14 mouse cellular contexts compared by ENCODE assay signal in genomic region chr2:102183720-102184480, GRCm38 (mm10). TPM values are rescaled to one million over a fixed set of nuclear protein-coding genes. Genes with fewer than 3 reads are reported as not detected.
DNase-seq lines count a peak whose midpoint lies in the region; ATAC-seq and TF ChIP-seq lines count a peak whose summit lies in the region.
"Had no signal": no experiment of that assay in that cellular context is flagged by ENCODE, and none has a peak within 500 bp of the region (broad histone marks: within the 10 kb centered on the region; RNA-seq: fewer than 3 reads in every experiment).

No protein-coding gene starts in this region.

- peaks cover 2% of the 10 kb centered on the region; the same call in 1 of the 2 replicates for H3K4me1 ChIP-seq in forebrain, embryonic 11.5 days (replicated peaks; ENCODE audit: control insufficient read depth, insufficient read depth, low read length)
- H3K4me1 ChIP-seq in forebrain, embryonic 16.5 days (replicated peaks; ENCODE audit: control insufficient read depth, insufficient read depth, low read length): peaks cover 19% of the 10 kb centered on the region
- peaks cover 12 to 17% of the 10 kb centered on the region in 2 experiments for H3K4me1 ChIP-seq in ES-E14 (ENCODE audit: control insufficient read depth in 2 of 2, insufficient read depth in 2 of 2, low read length in 2 of 2, poor library complexity in 1 of 2)
- H3K4me1 ChIP-seq in hindbrain, embryonic 16.5 days (ENCODE audit: control insufficient read depth, insufficient read depth, low read depth, low read length): peaks cover 11% of the 10 kb centered on the region
- H3K4me1 ChIP-seq in neural tube, embryonic 15.5 days: peaks cover 29% of the 10 kb centered on the region

- WGBS in forebrain, embryonic 11.5 days: 76% methylated on average over 7 of the region's 7 CpGs
- 76% methylated on average over 7 of the region's 7 CpGs for WGBS in forebrain, embryonic 16.5 days
- 79% methylated on average over 7 of the region's 7 CpGs for WGBS in hindbrain, embryonic 16.5 days
- 74% methylated on average over 7 of the region's 7 CpGs for WGBS in neural tube, embryonic 15.5 days

- no peaks in the 10 kb centered on the region for H3K27me3 ChIP-seq in forebrain, embryonic 11.5 days (ENCODE audit: control insufficient read depth, insufficient read depth, low read length)
- no peaks in the 10 kb centered on the region for H3K27me3 ChIP-seq in forebrain, embryonic 16.5 days (replicated peaks; ENCODE audit: control insufficient read depth, insufficient read depth, low read length)
- no peaks in the 10 kb centered on the region for H3K27me3 ChIP-seq in hindbrain, embryonic 16.5 days (replicated peaks; ENCODE audit: control insufficient read depth, insufficient read depth, low read length)
- no peaks in the 10 kb centered on the region for H3K27me3 ChIP-seq in neural tube, embryonic 15.5 days (replicated peaks)

- DNase-seq in forebrain, embryonic 11.5 days (ENCODE audit: low spot score): no peak
- DNase-seq in ES-E14 (ENCODE audit: low read depth, low spot score): peak; percentile 34
- DNase-seq in cerebellum, postnatal 25 days: no peak
- DNase-seq in adrenal gland, adult 8-10 months: no peak
- DNase-seq in layer of hippocampus, adult 18-20 months (ENCODE audit: low spot score in 2 of 2): no peak
- DNase-seq: adrenal gland, adult 2 months; cerebellum, adult 18-20 months; gastrocnemius, postnatal 25 days; heart, postnatal 10 days; lung, adult 18-20 months; right cerebral cortex, postnatal 25 days had no signal

- H3K9me3 ChIP-seq in forebrain, embryonic 11.5 days (ENCODE audit: control insufficient read depth, low read length): no peaks in the 10 kb centered on the region
- no peaks in the 10 kb centered on the region for H3K9me3 ChIP-seq in forebrain, embryonic 16.5 days (ENCODE audit: control insufficient read depth, low read length)
- no peaks in the 10 kb centered on the region for H3K9me3 ChIP-seq in ES-E14 (ENCODE audit: control insufficient read depth, insufficient read depth, low read depth, low read length)
- no peaks in the 10 kb centered on the region for H3K9me3 ChIP-seq in hindbrain, embryonic 16.5 days (ENCODE audit: control insufficient read depth, low read length)
- no peaks in the 10 kb centered on the region for H3K9me3 ChIP-seq in neural tube, embryonic 15.5 days (replicated peaks)

- H3K4me3 ChIP-seq in forebrain, embryonic 11.5 days (ENCODE audit: low read depth, low read length): no peak overlapping the region
- H3K4me3 ChIP-seq in forebrain, embryonic 16.5 days (replicated peaks; ENCODE audit: low read length): no peak overlapping the region
- H3K4me3 ChIP-seq in ES-E14 (ENCODE audit: insufficient read depth in 1 of 2, low read depth in 1 of 2, low read length in 2 of 2, poor library complexity in 1 of 2, severe bottlenecking in 1 of 2): no peak overlapping the region
- H3K4me3 ChIP-seq in hindbrain, embryonic 16.5 days (ENCODE audit: low read length): no peak overlapping the region
- H3K4me3 ChIP-seq in neural tube, embryonic 15.5 days (replicated peaks): no peak overlapping the region

- in situ Hi-C loops in ES-E14 (cut with MboI; ENCODE audit: low sequenced_read_pairs in 2 of 2, unreplicated experiment in 2 of 2): no loop called here

- no peaks in the 10 kb centered on the region for H3K36me3 ChIP-seq in forebrain, embryonic 11.5 days (ENCODE audit: control insufficient read depth, insufficient read depth, low read length)
- no peaks in the 10 kb centered on the region for H3K36me3 ChIP-seq in forebrain, embryonic 16.5 days (ENCODE audit: control insufficient read depth, insufficient read depth)
- no peaks in the 10 kb centered on the region for H3K36me3 ChIP-seq in ES-E14 (ENCODE audit: control insufficient read depth, insufficient read depth, low read length, poor library complexity, severe bottlenecking)
- no peaks in the 10 kb centered on the region for H3K36me3 ChIP-seq in hindbrain, embryonic 16.5 days (ENCODE audit: control insufficient read depth, insufficient read depth, low read length)
- no peaks in the 10 kb centered on the region for H3K36me3 ChIP-seq in neural tube, embryonic 15.5 days

- no peak overlapping the region for H3K27ac ChIP-seq in forebrain, embryonic 11.5 days (ENCODE audit: low read depth, low read length)
- no peak overlapping the region for H3K27ac ChIP-seq in forebrain, embryonic 16.5 days (ENCODE audit: low read length)
- no peak overlapping the region for H3K27ac ChIP-seq in ES-E14 (ENCODE audit: insufficient read depth, low read depth, low read length, poor library complexity, severe bottlenecking)
- no peak overlapping the region for H3K27ac ChIP-seq in hindbrain, embryonic 16.5 days (ENCODE audit: low read depth, low read length)
- H3K27ac ChIP-seq in neural tube, embryonic 15.5 days (replicated peaks): no peak overlapping the region

- H3K4me2 ChIP-seq in forebrain, embryonic 11.5 days (ENCODE audit: low read depth, low read length, severe bottlenecking): peak overlapping the region; percentile 58; the same call in 1 of the 2 replicates
- H3K4me2 ChIP-seq in forebrain, embryonic 16.5 days (ENCODE audit: low read length): no peak overlapping the region
- peak overlapping the region; percentile 85 for H3K4me2 ChIP-seq in hindbrain, embryonic 16.5 days (ENCODE audit: low read length)
- peak overlapping the region; percentile 87 for H3K4me2 ChIP-seq in neural tube, embryonic 15.5 days

- no peak for ATAC-seq in forebrain, embryonic 11.5 days (replicated peaks; ENCODE audit: low FRiP score)
- no peak for ATAC-seq in forebrain, embryonic 16.5 days
- ATAC-seq in hindbrain, embryonic 16.5 days: no peak
- ATAC-seq in neural tube, embryonic 15.5 days (ENCODE audit: low FRiP score): no peak

- no peak overlapping the region for H3K9ac ChIP-seq in forebrain, embryonic 11.5 days (ENCODE audit: low read length)
- no peak overlapping the region for H3K9ac ChIP-seq in forebrain, embryonic 16.5 days (replicated peaks; ENCODE audit: low read depth, low read length)
- no peak overlapping the region for H3K9ac ChIP-seq in ES-E14 (ENCODE audit: insufficient read depth, low read depth, low read length, poor library complexity, severe bottlenecking)
- H3K9ac ChIP-seq in hindbrain, embryonic 16.5 days (ENCODE audit: low read depth, low read length): no peak overlapping the region
- no peak overlapping the region for H3K9ac ChIP-seq in neural tube, embryonic 15.5 days (replicated peaks)

TF ChIP-seq in ES-E14, 5 proteins besides CTCF, POLR2A, EP300 and RAD21:
- no peak for TF ChIP-seq HCFC1 (IDR thresholded peaks at IDR 0.05; ENCODE audit: borderline replicate concordance, insufficient read depth, low read length)
- no peak for TF ChIP-seq MAFK (IDR thresholded peaks at IDR 0.05; ENCODE audit: insufficient read depth, low read depth, low read length)
- no peak for TF ChIP-seq ZC3H11A (IDR thresholded peaks at IDR 0.05; ENCODE audit: borderline replicate concordance, low read depth, low read length)
- no peak for TF ChIP-seq ZNF384 (IDR thresholded peaks at IDR 0.05; ENCODE audit: low read depth, low read length)
- no peak for TF ChIP-seq CHD2 (IDR thresholded peaks at IDR 0.05; ENCODE audit: low read depth, low read length)
TF ChIP-seq in ES-E14: peak in this region for 0.

RNA-seq across cellular contexts. Expression of gene Ldlrad3, which starts 2.3 kb away (rescaled TPM):
- polyA plus RNA-seq in forebrain, embryonic 11.5 days (2014; fragmentation: Nextera tagmentation; extraction: Ambion mirVana): 56.8 and 60.7 TPM in 2 replicates
- polyA plus RNA-seq in forebrain, embryonic 16.5 days (2015; fragmentation: Nextera tagmentation; extraction: Ambion mirVana): 29.0 and 30.6 TPM in 2 replicates
- total RNA-seq in ES-E14 (2012; rRNA removed): 27.1 and 39.9 TPM in 2 replicates
- 24.6 and 30.3 TPM in 2 replicates for polyA plus RNA-seq in hindbrain, embryonic 16.5 days (2015; fragmentation: Nextera tagmentation; extraction: Ambion mirVana)
- polyA plus RNA-seq in neural tube, embryonic 15.5 days (2015; fragmentation: Nextera tagmentation; extraction: Ambion mirVana): 30.7 and 32.6 TPM in 2 replicates
- 1 to 10 TPM; 6.3 to 7.4 (median 7.0) TPM for total RNA-seq in adrenal gland, adult 8-10 months (2022)
- total RNA-seq in layer of hippocampus, adult 18-20 months (2021): 1 to 10 TPM; 8.8 to 9.8 TPM
